Mouse (Mus musculus) testis, adult 2 months (tissue): Measurements from ENCODE around the gene Dnajc3.
"Not testable (repeated sequence)": the region's sequence is repeated elsewhere in the genome, so short reads cannot be mapped to it uniquely, and the experiment has no call there.

Source experiments
- CTCF ChIP-seq: fragments of 200-500 bp; IDR thresholded peaks from 2 replicates; pipeline ENCODE4 v1.5.1; 2012; ENCODE audit warnings: low read depth, mild to moderate bottlenecking, inconsistent platforms, low read length, moderate library complexity; ENCODE audit not compliant: control insufficient read depth, insufficient read depth, insufficient replicate concordance
- POLR2A ChIP-seq: fragments of 200-500 bp; IDR thresholded peaks from 2 replicates; pipeline ENCODE4 v1.6.1; 2012; ENCODE audit warnings: low read depth, mild to moderate bottlenecking, inconsistent platforms, low read length, moderate library complexity; ENCODE audit not compliant: control insufficient read depth

DNA sequence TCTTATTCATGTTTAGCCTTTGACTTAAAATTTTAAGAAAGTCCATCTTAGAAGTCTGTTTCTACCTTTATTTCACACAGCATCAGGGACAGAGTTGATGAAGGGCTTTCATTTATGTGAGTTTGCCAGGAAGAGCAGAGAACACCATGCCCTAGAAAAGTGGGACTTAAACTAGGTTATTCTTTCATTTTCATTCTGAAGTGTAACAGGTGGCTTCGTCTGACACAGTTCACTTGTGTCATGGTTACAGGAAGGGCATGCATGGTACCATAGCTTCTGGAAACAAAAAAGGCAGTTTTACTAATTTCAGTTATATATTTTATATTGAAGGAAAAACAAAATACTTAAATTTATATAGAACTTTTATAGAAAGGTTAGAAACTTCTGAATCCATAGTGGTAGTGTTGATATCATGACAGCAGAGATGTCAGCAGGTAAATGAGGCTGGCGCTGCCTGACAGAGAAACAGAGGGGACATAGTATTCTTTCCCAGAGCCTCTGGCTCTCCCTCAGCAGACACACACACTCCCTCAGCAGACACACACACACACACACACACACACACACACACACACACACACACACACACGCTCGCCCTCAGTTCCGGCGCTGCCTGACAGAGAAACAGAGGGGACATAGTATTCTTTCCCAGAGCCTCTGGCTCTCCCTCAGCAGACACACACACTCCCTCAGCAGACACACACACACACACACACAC, 44.1 kb downstream of the Dnajc3 start:
- not testable (repeated sequence) for TF ChIP-seq POLR2A, CTCF
